Mouse (Mus musculus) gastrocnemius, postnatal 4 days (tissue): Measurements from ENCODE around the gene Emilin2. TPM values are rescaled to one million over a fixed set of nuclear protein-coding genes. Genes with fewer than 3 reads are reported as not detected.

Experiments used
- DNase-seq, 2 experiments: peaks; one replicate each; pipeline ENCODE4 v3.0.0; 2021 to 2022; ENCODE audit warnings: low spot score in 2 of 2, mixed read lengths in 2 of 2
- total RNA-seq, 2 experiments: library from RNA; stranded (reverse); gene quantifications; 2 replicates each; pipeline ENCODE4 v1.2.3; 2021

Gene Emilin2
- total RNA-seq, 2 experiments from 2014 or later, result 72.4 to 82.1 TPM

DNA sequence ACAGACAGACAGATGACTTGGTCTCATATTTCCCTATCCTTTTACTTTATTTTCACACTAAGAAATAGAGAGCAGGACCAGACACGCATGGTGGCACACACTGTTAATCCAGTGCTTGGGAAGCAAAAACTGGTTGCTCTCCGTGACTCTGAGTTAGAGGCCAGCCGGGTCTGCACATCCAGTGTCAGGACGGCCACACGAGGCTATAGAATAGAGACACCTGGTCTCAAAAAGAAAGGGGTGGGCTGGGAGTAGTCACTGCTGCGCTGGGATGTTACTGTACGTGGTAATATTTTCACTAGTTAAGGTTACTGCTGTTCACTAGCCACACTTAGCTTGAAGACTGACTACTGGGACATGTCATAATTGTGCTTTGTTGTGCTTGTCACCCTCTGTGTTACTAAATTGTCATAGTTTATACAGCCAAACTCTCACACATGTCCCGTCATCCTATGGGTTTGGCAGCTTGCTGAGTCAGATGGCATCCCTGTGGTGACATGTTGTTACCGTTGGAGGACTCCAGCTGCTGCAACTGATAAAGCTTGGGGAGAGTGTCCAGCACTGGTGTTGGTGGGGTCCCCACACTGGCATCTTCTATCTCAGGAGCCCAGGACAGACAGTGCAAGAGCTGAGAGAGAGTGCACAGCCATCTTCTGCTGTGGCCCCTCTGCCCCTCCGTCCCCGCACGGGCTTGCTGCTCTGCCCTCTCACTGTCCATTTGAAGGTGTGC, 76.4 kb downstream of the Emilin2 start:
- no peak for DNase-seq

DNA sequence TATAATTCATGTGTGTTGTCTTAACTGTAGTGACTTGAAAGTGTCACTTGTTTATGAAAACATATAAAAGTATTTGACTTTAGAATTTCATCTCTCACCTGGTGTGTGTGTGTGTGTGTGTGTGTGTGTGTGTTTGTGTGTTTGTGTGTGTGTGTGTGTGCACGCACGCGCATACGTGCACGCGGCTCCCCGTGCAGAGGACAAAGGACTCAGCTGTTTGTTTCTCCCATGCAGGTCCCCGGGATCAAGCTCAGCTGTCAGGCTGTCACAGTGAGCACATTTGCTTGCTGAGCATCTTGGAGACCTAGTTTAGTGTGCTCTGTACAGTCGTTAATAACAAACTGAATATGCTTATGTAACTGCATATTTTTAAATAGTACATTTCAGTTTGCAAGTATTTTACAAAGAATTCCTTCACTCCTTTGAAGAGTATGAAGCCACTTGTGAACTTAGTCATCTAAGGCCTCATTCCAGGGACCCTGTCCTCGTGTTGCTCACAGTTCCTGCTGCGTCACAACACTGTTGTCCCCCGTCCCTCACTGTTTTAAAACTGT, 77.7 kb downstream of the Emilin2 start:
- DNase-seq, result no peak

DNA sequence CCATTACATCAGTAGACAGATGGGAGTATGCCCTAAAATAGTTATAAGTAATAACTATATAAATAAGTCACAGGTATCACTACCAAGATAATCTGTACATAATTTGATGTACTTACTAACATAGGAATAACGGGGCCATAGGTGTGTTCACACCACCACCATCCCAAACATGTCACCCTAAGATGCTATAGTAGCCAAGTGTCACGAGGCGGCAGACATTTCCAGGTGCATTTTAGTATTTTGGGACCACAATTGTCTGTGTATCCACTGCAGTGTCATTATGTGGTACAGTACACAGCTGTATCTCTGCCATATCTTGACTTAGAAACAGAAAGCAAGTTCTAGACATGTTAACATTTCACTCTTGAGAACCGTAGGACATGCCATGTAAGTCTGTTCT, 78.6 kb downstream of the Emilin2 start:
- DNase-seq, result no peak

DNA sequence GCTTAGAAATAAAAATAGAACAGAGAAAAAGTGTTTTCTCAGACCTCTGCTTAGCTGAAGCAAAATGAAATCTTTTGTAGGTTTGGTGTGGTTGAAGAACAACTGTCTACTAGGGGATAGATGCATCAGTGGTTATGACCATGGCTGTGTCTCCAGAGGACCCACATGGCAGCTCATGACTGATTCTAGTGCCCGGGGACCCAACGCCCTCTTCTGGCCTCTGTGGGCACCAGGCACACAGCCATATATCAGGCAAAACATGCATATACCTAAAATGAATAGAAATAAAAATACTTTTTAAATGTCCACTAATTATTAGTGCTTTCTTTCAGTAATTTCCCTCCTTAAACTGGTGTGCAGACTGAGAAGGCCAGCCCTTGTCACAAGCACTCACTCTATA, 79.8 kb downstream of the Emilin2 start:
- DNase-seq, result no peak

DNA sequence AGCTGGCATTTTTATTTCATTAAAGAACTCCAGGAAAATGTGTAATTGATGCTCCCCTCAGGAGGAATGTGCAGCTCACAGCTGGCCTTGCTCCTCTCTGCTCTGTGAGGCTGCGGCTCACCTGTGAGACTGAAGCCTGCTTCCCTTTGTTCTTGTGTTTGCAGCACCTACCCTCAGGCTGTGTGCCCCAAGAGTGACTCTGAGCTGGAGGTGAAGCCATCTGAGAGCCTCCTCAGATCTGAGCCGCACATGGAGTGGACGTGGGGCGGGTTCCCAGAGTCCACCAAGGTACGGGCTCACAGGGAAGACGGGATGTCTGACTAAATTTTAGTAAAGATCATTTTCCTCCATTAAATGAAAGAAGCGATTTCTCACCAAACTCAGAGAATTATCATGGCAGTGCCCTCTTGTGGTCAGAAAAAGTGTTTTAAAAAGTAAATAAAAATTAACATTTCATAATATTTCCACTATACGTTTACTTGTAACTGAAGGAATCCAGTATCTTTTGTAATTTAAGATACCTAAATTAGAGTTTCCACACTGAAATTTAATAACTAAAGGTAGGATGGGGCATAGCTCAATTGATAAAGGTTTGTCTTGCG, 81.6 kb downstream of the Emilin2 start:
- no peak for DNase-seq

DNA sequence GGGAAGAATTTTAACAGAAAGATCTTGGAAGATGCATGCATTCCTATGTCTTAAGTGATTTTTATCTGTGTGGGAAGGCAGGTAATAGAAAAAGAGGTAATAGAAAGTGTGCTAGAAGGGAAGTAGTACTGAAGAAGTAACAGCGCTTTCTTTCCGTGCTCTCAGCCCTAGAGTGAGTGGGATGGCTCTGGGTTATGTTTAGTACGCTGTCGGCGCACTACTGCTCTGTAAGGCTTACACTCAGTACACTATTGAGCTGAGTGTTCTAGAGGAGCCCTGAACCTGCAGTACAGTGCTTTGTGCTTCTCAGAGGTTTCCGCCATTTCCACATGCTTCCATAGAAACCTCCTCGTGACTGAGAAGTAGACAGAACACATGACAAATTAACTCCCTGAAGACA, 83.1 kb downstream of the Emilin2 start:
- no peak for DNase-seq

DNA sequence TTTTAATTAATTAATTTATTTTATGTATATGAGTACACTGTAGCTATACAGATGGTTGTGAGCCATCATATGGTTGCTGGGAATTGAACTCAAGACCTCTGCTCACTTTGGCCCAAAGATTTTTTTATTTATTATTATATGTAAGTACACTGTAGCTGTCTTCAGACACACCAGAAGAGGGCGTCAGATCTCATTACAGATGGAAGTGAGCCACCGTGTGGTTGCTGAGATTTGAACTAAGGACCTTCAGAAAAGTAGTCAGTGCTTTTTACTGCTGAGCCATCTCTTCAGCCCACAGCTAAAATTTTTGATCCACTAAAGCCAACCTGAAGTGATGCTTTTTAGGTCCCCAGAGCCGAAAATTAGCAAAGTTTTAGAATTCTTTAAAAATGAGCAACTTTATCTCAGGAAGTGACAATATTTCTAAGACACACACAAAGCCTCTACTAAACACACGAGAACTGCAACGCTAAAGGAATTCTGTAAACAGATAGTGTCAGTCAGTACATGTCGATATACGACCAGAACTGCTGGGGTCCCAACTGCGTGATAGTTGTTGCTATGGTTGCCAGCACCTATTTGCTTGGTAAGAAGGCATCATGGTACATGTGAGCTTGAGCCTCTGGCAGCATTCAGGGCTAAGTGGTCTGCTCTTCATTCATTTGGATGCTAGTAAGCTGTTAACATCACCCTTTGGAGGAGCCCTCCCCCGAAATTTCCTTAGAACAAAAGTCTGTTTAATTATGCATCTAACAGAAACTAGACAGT, 84.5 kb downstream of the Emilin2 start:
- DNase-seq, result no peak

DNA sequence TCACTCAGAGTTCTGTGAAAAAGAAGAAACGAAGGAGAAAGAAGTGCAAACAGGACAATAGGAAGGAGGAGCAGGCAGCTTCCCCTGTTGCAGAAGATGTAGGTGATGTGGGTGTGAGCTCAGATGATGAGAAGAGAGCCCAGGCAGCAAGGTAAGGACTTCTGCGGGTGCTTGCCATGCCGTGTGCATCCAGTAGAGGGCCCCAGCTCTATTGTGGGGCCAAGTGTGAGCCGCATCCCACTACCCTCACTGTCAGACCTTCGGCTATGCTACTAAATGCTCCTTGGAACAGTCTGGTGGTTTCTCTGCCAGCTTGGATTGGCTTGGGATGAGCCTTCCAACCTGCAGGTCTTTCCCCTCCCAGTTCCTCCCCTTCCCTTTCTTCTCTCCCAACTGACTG, 86.7 kb downstream of the Emilin2 start:
- no peak for DNase-seq

DNA sequence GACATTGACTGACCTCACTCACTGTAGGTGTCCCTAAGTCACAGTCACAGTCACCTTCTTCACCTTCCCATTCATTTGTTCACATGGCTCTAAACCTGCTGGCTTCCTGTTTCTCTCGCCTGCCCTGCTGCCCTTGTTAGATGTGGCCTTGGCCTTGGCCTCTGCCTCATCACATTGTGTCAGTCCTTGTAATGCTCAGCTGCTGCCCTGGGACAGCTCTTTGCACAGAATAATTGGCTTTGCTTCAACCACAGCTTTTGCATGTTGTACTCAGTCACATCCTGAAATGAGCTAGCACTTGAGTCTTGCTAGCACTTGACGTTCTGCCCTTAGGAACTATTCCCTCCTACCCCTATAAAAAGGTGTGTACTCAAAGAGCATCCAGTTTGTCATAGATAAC, 87.3 kb downstream of the Emilin2 start:
- no peak for DNase-seq

DNA sequence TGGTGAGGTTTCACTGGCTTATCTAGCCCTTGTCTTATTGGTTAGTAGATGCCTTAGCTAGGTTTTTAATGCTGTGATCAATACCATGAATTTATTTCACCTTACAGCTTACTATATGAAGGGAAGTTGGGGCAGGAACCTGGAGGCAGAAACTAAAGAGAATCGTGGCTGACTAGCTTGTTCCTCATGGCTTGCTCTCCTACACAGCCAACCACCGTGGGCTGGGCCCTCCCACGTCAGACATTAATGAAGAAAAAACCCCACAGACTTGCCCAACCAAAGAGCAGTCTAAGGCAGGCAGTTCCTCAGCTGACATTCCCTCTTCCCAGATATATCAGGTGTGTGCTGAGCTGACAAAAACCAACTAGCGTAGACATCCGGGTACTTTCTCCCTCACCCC, 88.1 kb downstream of the Emilin2 start:
- no peak for DNase-seq

DNA sequence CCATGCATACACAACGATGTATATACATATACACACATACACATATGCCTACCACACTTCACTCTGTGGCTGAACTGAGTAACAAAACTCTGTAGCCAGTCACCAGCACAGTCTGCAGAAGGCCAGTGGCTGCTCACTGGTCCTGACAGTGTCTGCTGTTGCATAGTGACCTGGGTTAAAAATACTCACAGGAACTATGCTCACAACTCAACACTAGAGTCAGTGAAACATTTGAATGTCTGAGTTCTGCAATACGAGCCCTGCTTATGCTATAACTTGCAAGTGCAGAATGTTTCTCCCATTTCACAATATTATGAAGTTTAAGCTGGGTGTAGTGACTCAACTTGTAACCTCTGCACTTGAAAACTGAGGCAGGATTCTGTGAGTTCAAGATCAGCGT, 90.4 kb downstream of the Emilin2 start:
- no peak for DNase-seq

DNA sequence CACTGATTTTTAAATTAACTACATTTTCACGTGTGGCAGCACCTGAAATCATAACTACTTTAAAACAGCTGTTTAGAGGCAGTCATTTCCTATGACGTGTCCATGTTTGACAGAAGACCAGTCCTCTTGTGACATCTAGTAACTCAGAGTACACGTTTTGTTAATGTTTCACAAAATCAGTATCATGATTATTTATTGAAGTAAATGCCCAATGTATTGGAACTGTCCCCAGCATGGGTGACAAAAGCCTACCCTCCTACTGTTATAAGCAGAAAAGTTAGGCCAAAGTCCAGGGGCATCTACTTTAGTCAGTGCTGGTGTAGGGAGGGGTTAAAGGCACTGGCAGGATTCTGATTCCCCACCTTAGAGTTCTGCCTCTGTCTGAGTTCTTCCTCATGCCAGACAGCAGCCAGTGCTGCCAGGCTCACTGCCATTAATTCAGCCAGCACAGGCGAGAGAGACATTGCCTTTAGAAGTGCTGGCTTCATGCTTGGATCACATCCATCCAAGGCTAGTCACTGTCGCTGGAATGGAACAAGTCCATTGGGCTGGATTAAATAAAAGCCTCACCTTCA, 94.6 kb downstream of the Emilin2 start:
- no peak for DNase-seq

DNA sequence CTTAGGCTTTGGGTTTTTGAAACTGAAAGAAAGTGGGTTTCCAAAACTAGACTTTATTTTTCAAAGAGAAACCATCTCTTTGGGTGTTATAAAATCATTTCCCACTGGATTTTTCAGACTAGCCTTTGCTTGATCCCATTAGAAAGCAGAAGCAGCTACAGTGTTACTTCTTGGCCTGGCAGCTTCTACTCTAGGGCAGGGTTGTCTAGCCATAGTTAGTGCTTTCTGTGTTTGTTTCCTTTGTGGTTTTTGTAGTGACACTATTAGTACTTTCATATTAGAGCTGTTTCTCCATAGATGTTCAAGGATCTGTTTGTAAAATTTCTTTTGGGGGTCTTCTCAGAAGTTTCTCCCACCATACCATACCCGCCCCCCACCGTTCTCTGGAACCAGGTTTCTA, 95.5 kb downstream of the Emilin2 start:
- no peak for DNase-seq

DNA sequence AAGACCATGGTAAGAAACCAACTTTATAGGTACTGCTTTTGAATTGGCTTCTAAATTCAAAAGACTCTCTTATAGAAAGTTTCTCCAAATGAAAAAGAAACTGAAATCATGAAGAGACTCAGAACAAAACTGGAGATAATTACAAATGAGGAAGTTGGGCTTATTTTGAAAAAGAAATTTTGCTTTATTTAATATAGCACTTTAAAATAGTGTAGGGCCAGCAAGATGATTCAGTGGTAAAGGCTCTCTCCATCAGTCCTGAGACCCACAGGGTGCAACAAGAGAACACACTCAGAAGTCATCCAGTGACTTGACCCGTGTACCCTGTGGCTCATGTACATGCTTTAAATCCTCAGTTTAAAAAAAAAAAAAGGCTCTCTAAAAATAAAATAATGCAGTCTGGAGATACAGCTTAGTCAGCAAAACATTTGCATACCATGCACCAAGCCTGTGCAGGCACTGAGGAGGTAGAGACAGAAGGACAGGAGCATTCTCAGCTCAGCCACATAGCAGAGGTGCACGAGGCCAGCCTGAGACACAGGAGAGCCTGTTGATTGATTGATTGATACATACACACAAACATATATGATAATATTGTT, 96.4 kb downstream of the Emilin2 start:
- DNase-seq, result no peak

DNA sequence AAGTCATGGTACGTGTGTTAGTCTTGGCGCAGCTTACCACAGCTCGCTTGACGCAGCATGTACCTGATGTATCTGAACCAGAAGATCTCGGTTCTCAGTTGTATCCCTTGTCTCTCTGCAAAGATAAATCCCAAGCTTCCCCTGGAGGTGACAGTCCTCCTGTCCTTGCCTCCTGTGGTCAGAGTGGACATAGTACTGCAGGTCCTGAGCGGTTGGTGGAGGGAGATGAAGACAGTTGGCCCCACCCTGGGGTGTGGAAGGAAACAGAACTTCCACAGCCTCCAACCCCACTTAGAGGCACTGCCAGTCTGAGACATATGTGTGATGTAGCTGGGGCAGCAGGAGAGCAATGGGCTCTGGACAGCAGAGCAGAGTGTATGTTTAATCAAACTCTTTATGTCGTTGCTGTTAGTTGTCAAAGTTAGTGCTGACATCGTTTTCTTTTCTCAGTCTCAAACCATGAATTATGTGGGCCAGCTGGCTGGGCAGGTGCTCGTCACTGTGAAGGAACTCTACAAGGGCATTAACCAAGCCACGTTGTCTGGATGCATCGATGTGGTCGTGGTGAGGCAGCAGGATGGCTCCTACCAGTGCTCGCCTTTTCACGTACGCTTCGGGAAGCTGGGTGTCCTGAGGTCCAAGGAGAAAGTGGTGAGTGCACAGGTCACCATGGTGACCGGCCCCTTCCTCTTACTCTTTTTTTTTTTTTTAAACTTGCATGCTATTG, 97.1 kb downstream of the Emilin2 start:
- DNase-seq, result no peak

DNA sequence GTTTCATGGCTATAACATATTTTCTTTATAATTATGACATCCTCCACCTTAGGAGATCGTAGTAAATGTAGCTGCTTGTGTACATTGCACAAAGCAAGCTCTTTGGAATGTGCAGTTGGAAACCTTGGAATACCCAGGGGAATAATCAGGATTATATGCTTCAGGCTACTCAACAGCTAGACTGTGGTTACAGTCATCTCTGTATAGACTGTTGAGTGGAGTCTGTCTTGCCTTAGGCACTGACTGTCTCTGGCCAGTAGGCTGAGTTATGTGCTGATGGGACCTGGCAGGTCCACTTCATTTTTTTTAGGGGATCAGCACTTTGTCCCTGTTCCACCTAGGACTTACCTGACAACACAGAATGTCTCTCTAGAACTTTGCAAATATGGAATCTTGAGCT, 98.1 kb downstream of the Emilin2 start:
- DNase-seq, result no peak

DNA sequence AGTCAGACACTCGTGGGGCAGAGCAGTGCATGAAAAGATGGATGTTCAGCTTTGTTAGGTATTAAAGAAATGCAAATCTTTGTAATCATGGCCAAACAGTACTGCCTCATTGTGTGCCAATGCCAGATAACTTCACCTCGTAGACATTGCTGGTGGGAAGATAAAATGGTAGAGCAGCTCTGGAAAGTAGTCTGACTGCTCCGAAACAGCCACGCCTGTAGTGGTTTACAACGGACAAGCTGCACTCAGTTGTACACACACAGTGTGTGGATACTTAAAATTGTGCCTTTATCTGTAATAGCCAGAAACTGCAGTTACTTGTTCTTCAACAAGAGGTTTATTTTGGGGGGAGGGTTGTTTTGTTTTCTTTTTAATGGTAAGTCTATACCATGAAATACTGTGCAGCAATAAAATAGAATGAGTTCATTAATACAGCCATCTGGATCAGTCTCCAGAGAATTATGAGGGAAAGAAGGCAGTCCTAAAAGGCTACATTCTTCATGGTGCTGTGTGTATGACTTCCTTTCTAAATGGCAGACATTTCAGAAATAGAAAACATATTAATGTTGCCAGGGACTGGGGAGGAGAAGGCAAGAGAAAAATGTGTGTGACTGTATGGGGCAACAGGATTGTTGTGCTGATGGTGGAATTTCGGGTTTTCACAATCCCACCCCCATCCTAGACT, 99.7 kb downstream of the Emilin2 start:
- DNase-seq, result no peak

DNA sequence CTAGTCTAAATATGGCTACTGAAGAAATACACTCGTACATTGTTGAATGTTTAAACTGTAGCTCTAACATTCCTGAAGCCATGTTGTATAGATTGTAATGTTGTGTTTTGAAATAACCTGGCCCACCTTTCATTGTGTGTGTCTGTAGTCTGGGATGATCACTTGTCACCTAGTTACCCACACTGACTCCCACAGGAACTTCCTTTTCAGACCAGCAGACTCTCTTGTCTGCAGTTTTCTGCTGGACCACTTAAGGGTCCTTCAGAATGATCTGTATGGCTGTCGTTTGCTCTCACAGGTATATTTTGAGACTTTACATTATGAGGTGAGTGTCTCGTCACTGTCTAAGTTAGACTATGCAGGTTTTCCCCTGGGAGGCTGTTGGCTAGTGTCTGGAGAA, 101.8 kb downstream of the Emilin2 start:
- DNase-seq, result no peak

DNA sequence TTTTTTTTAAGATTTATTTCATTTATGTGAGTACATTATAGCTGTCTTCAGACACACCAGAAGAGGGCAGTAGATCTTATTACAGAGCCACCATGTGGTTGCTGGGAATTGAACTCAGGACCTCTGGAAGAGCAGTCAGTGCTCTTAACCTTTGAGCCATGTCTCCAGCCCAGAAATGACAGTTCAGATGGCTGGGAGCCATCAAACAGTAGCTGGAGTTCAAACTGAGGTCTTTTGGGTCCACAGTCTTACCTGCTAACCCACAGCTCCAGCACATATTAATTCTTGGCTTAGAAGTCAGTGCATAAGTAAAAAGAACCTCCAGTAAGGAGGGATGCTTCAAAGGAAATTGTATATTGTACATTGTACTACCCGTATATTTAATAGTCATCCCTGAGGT, 102.9 kb downstream of the Emilin2 start:
- no peak for DNase-seq

DNA sequence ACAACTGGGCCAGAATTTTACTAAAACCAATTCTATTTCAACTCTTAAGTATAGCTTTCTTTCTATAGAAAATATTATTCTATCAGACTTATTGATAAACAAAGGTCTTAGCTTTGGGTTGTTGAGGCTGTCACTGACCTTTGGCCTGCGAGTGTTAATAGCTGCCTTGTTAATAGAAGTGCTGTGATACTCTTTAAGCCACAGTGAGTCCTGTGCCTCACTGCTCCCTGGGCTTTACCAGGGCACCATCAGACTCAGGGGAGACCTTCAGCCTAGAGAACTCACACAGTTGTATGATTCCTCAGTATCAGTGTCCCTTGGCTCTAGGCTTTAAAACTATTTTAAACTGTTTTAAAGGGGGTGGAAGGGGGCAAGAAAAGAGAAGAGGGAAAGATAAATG, 103.4 kb downstream of the Emilin2 start:
- no peak for DNase-seq
